Mouse (Mus musculus) limb, embryonic 15.5 days (tissue): ENCODE data around the gene Klk1b8. TPM values are rescaled to one million over a fixed set of nuclear protein-coding genes. Genes with fewer than 3 reads are reported as not detected.
"Not testable (repeated sequence)": the region's sequence is repeated elsewhere in the genome, so short reads cannot be mapped to it uniquely, and the experiment has no call there.

Source experiments
- ATAC-seq: fragments of 200-750 bp; cut with Nextera tagmentation; 2 replicates; pipeline ENCODE4 v1.8.0; 2017; ENCODE audit warnings: low read depth, moderate TSS enrichment; ENCODE audit not compliant: insufficient number of reproducible peaks, low FRiP score, low TSS enrichment
- H3K27ac ChIP-seq: fragments of 300-500 bp; sonication (generic); 2 replicates; pipeline ENCODE4 v1.5.1; 2015; ENCODE audit warnings: moderate library complexity, mild to moderate bottlenecking, inconsistent platforms
- H3K27me3 ChIP-seq: fragments of 300-500 bp; sonication (generic); 2 replicates; pipeline ENCODE4 v1.6.1; 2015; ENCODE audit warnings: inconsistent platforms
- H3K36me3 ChIP-seq: fragments of 300-500 bp; sonication (generic); 2 replicates; pipeline ENCODE4 v1.6.1; 2015; ENCODE audit warnings: inconsistent platforms
- H3K4me1 ChIP-seq: fragments of 300-500 bp; sonication (generic); 2 replicates; pipeline ENCODE4 v1.6.1; 2015; ENCODE audit warnings: inconsistent platforms
- H3K4me2 ChIP-seq: fragments of 300-500 bp; sonication (generic); 2 replicates; pipeline ENCODE4 v1.6.1; 2015; ENCODE audit warnings: mild to moderate bottlenecking, inconsistent platforms
- H3K4me3 ChIP-seq: fragments of 300-500 bp; sonication (generic); 2 replicates; pipeline ENCODE4 v1.5.1; 2015; ENCODE audit warnings: mild to moderate bottlenecking, inconsistent platforms
- H3K9ac ChIP-seq: fragments of 300-500 bp; sonication (generic); 2 replicates; pipeline ENCODE4 v1.6.1; 2015; ENCODE audit warnings: inconsistent platforms
- H3K9me3 ChIP-seq: fragments of 300-500 bp; sonication (generic); 2 replicates; pipeline ENCODE4 v1.6.1; 2016; ENCODE audit warnings: inconsistent platforms
- WGBS: fragments of 180-500 bp; shearing (Covaris S2); methylation state at CpG from one replicate; pipeline ENCODE4 v1.1.7; 2015; 5-methylcytosine and 5-hydroxymethylcytosine counted together
- polyA plus RNA-seq: library from polyadenylated mRNA; unstranded; fragments of >200 nt; fragmentation: Nextera tagmentation; extraction: Ambion mirVana; gene quantifications from 2 replicates; pipeline ENCODE4 v1.2.1, GENCODE M21; 2015

Klk1b8 gene
- polyA plus RNA-seq, 1 experiment from 2014 or later: not detected

GRCm38 (mm10) chr7:43934747-43935146, 15.7 kb upstream of the Klk1b8 start:
- WGBS: 54% methylated on average over 3 of the region's 3 CpGs
- H3K27ac ChIP-seq: no peak overlapping the region
- no peak for ATAC-seq
- H3K4me1 ChIP-seq: no peaks in the 10 kb centered on the region
- H3K4me2 ChIP-seq: no peak overlapping the region
- no peak overlapping the region for H3K4me3 ChIP-seq
- no peaks in the 10 kb centered on the region for H3K36me3 ChIP-seq
- H3K27me3 ChIP-seq: no peaks in the 10 kb centered on the region
- H3K9me3 ChIP-seq: no peaks in the 10 kb centered on the region
- no peak overlapping the region for H3K9ac ChIP-seq

- Histone ChIP-seq H3K4me3 (no peak overlapping the region), H3K36me3 (no peaks in the 10 kb centered on the region), H3K9me3 (no peaks in the 10 kb centered on the region), H3K4me1 (no peaks in the 10 kb centered on the region), H3K4me2 (no peak overlapping the region), H3K27ac (no peak overlapping the region), H3K9ac (no peak overlapping the region), H3K27me3 (no peaks in the 10 kb centered on the region)
- 85% methylated on average over 14 of the region's 14 CpGs for WGBS
- ATAC-seq: no peak
Measured at GRCm38 (mm10) chr7:43936551-43936950, 13.9 kb upstream of the Klk1b8 start.

GRCm38 (mm10) chr7:43942293-43942692, 8.2 kb upstream of the Klk1b8 start:
- not testable (repeated sequence) for H3K4me1 ChIP-seq, H3K9ac ChIP-seq, H3K27me3 ChIP-seq, H3K27ac ChIP-seq, ATAC-seq, H3K4me2 ChIP-seq, H3K4me3 ChIP-seq, H3K9me3 ChIP-seq, H3K36me3 ChIP-seq
- 56% methylated on average over 3 of the region's 3 CpGs for WGBS

- Histone ChIP-seq H3K36me3 (no peaks in the 10 kb centered on the region), H3K9ac (no peak overlapping the region), H3K4me2 (no peak overlapping the region), H3K27ac (no peak overlapping the region), H3K4me1 (no peaks in the 10 kb centered on the region), H3K27me3 (no peaks in the 10 kb centered on the region), H3K9me3 (no peaks in the 10 kb centered on the region), H3K4me3 (no peak overlapping the region)
- WGBS: 72% methylated on average over 3 of the region's 3 CpGs
- no peak for ATAC-seq
Measured at GRCm38 (mm10) chr7:43944727-43945264, 5.7 kb upstream of the Klk1b8 start.

GRCm38 (mm10) chr7:43952703-43953102, 2.2 kb downstream of the Klk1b8 start:
- H3K27me3 ChIP-seq: no peaks in the 10 kb centered on the region
- no peak for ATAC-seq
- no peak overlapping the region for H3K4me3 ChIP-seq
- no peaks in the 10 kb centered on the region for H3K4me1 ChIP-seq
- no peak overlapping the region for H3K4me2 ChIP-seq
- no peaks in the 10 kb centered on the region for H3K9me3 ChIP-seq
- no peaks in the 10 kb centered on the region for H3K36me3 ChIP-seq
- no peak overlapping the region for H3K27ac ChIP-seq
- 58% methylated on average over 4 of the region's 4 CpGs for WGBS
- H3K9ac ChIP-seq: no peak overlapping the region

- Histone ChIP-seq H3K4me2 (no peak within 1 kb of the TSS), H3K4me3 (no peak within 1 kb of the TSS), H3K9me3 (no peaks in the 10 kb centered on the region), H3K4me1 (no peaks in the 10 kb centered on the region), H3K36me3 (no peaks in the 10 kb centered on the region), H3K27me3 (no peaks in the 10 kb centered on the region), H3K27ac (no peak within 1 kb of the TSS), H3K9ac (no peak within 1 kb of the TSS)
- WGBS: 68% methylated on average over 3 of the region's 3 CpGs
- no peak for ATAC-seq
Measured at GRCm38 (mm10) chr7:43966451-43966850, 16.0 kb downstream of the Klk1b8 start, which contains the start of gene Klk1b1. Gene Klk1b1, plus strand, starts transcription at chr7:43966751.

- H3K4me2 ChIP-seq: no peak overlapping the region
- H3K4me1 ChIP-seq: no peaks in the 10 kb centered on the region
- WGBS: 72% methylated on average over 3 of the region's 3 CpGs
- H3K27ac ChIP-seq: no peak overlapping the region
- H3K9me3 ChIP-seq: no peaks in the 10 kb centered on the region
- ATAC-seq: no peak
- H3K36me3 ChIP-seq: no peaks in the 10 kb centered on the region
- H3K9ac ChIP-seq: no peak overlapping the region
- no peak overlapping the region for H3K4me3 ChIP-seq
- no peaks in the 10 kb centered on the region for H3K27me3 ChIP-seq
Measured at GRCm38 (mm10) chr7:43967058-43967457, 16.6 kb downstream of the Klk1b8 start.

GRCm38 (mm10) chr7:43967612-43968011, 17.1 kb downstream of the Klk1b8 start:
- no peak overlapping the region for H3K4me3 ChIP-seq
- H3K4me2 ChIP-seq: no peak overlapping the region
- no peak overlapping the region for H3K9ac ChIP-seq
- no peak for ATAC-seq
- no peaks in the 10 kb centered on the region for H3K27me3 ChIP-seq
- no peaks in the 10 kb centered on the region for H3K36me3 ChIP-seq
- H3K4me1 ChIP-seq: no peaks in the 10 kb centered on the region
- H3K27ac ChIP-seq: no peak overlapping the region
- WGBS: 89% methylated on average over 2 of the region's 2 CpGs
- no peaks in the 10 kb centered on the region for H3K9me3 ChIP-seq

- H3K9me3 ChIP-seq, ATAC-seq, H3K27me3 ChIP-seq, H3K9ac ChIP-seq, H3K36me3 ChIP-seq, H3K4me1 ChIP-seq, H3K4me2 ChIP-seq, H3K4me3 ChIP-seq, H3K27ac ChIP-seq: not testable (repeated sequence)
- WGBS: 79% methylated on average over 1 of the region's 1 CpGs
Measured at GRCm38 (mm10) chr7:43975761-43976160, 25.3 kb downstream of the Klk1b8 start, which contains the start of gene Klk1b9. Gene Klk1b9, plus strand, starts transcription at chr7:43976061.

- no peak overlapping the region for H3K9ac ChIP-seq
- H3K4me3 ChIP-seq: no peak overlapping the region
- no peak overlapping the region for H3K4me2 ChIP-seq
- H3K36me3 ChIP-seq: no peaks in the 10 kb centered on the region
- H3K27ac ChIP-seq: no peak overlapping the region
- H3K27me3 ChIP-seq: no peaks in the 10 kb centered on the region
- no peaks in the 10 kb centered on the region for H3K9me3 ChIP-seq
- ATAC-seq: no peak
- H3K4me1 ChIP-seq: no peaks in the 10 kb centered on the region
Measured at GRCm38 (mm10) chr7:43985657-43986056, 35.2 kb downstream of the Klk1b8 start.

- H3K4me1 ChIP-seq, H3K27ac ChIP-seq, H3K9me3 ChIP-seq, H3K9ac ChIP-seq, H3K4me3 ChIP-seq, H3K27me3 ChIP-seq, ATAC-seq, H3K4me2 ChIP-seq, H3K36me3 ChIP-seq: not testable (repeated sequence)
- 52% methylated on average over 1 of the region's 1 CpGs for WGBS
Measured at GRCm38 (mm10) chr7:43994821-43995220, 44.4 kb downstream of the Klk1b8 start.

- H3K4me1 ChIP-seq: not testable (repeated sequence)
Measured at GRCm38 (mm10) chr7:43995577-43995976, 45.1 kb downstream of the Klk1b8 start, which contains the start of gene Klk1b11. Gene Klk1b11, plus strand, starts transcription at chr7:43995877.

More at GRCm38 (mm10) chr7:43995577-43995976, 45.1 kb downstream of the Klk1b8 start, which contains the start of gene Klk1b11:
- not testable (repeated sequence) for H3K4me2 ChIP-seq, H3K9me3 ChIP-seq, H3K27me3 ChIP-seq, H3K27ac ChIP-seq, H3K36me3 ChIP-seq, ATAC-seq, H3K9ac ChIP-seq, H3K4me3 ChIP-seq
- WGBS: 67% methylated on average over 4 of the region's 4 CpGs
